Mouse (Mus musculus): ENCODE results near the gene Gng13. TPM values are rescaled to one million over a fixed set of nuclear protein-coding genes. Genes with fewer than 3 reads are reported as not detected.

Gng13 gene
- polyA plus RNA-seq, 1 experiment from 2014 or later: 0.51 TPM

DNA sequence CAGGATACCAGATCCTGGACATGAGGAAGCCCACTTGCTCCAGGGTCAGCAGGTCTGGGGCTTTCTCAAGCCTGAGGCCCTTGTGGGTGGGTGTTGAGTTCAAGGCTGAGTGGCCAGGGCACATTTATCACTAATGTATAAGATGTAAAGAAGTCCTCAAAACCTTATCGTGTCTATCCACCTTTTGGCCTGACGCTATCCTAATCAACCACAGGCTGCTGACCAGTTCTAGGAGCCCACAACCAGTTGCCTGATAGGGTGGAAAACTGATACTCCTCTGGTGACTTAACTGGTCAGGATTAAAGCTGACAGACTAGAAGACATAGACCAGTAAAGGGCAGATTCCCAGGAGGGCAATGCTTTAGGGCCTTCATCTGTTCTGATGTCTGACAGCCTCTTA lies 7.0 kb upstream of the Gng13 start:
- DNase-seq (no peak), ATAC-seq (ENCODE audit: low read depth) (no peak)
- Histone ChIP-seq H3K36me3 (no peaks in the 10 kb centered on the region), H3K27ac (no peak overlapping the region), H3K27me3 (peaks cover 5% of the 10 kb centered on the region; the same call in 1 of the 2 replicates), H3K9ac (no peak overlapping the region), H3K9me3 (replicated peaks) (no peaks in the 10 kb centered on the region), H3K4me2 (no peak overlapping the region), H3K4me1 (replicated peaks) (no peaks in the 10 kb centered on the region; the same call in 1 of the 2 replicates), H3K4me3 (replicated peaks) (no peak overlapping the region)
- WGBS (ENCODE audit: insufficient replicate concordance): 55% methylated on average over 2 of the region's 2 CpGs

DNA sequence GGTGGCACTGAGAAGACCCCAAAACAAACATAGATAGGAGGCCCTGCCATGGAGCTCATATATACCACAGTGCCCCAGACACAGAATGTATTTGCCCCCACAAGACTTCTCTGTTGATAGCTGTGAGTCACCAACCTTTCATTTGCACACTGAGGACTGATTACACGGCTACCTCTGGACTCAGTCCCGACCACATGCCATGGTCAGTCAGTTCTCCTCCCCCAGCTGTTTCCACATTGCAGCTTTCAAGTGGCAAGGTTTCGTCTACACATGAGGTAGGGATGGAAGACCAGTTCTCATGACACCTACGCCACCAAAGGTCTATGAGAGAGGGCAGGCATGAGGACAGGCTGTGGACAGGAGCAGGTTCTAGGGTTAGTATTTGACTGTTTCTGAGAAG lies 5.8 kb upstream of the Gng13 start:
- no peaks in the 10 kb centered on the region for H3K9me3 ChIP-seq (replicated peaks)
- no peak overlapping the region for H3K4me2 ChIP-seq
- WGBS (ENCODE audit: insufficient replicate concordance): 57% methylated on average over 4 of the region's 4 CpGs
- H3K36me3 ChIP-seq: no peaks in the 10 kb centered on the region
- ATAC-seq (ENCODE audit: low read depth) (no peak), DNase-seq (no peak)
- no peak overlapping the region for H3K9ac ChIP-seq
- peaks cover 17% of the 10 kb centered on the region for H3K27me3 ChIP-seq
- no peak overlapping the region for H3K4me3 ChIP-seq (replicated peaks)
- H3K4me1 ChIP-seq (replicated peaks): peaks cover 8% of the 10 kb centered on the region
- no peak overlapping the region for H3K27ac ChIP-seq

DNA sequence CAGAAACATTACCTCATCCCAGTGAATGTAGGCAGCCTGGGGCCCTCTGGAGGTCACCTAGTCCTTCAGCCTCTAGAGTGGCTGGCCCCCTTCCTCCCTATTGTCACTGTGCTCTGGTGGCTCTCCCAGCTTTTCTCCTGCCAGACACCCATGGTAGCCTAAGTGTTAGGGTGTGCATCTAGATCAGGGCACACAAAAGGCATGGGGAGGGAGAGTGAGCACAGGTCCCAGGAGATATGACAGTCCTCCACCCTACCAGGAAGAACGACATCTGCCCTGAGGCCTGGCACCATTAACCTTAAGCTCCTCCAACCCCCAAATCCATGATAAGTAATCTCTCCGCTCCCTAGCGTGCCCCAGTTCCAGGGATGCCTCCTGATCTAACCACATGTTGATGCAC lies 1.3 kb upstream of the Gng13 start:
- H3K9me3 ChIP-seq (replicated peaks): no peaks in the 10 kb centered on the region
- DNase-seq (no peak), ATAC-seq (ENCODE audit: low read depth) (peak; percentile 62)
- no peak overlapping the region for H3K9ac ChIP-seq
- no peak overlapping the region for H3K27ac ChIP-seq
- no peak overlapping the region for H3K4me3 ChIP-seq (replicated peaks)
- no peak overlapping the region for H3K4me2 ChIP-seq
- 29% methylated on average over 3 of the region's 3 CpGs for WGBS (ENCODE audit: insufficient replicate concordance)
- peaks cover 26% of the 10 kb centered on the region for H3K4me1 ChIP-seq (replicated peaks)
- H3K36me3 ChIP-seq: peaks cover 23% of the 10 kb centered on the region
- peaks cover 42% of the 10 kb centered on the region for H3K27me3 ChIP-seq

DNA sequence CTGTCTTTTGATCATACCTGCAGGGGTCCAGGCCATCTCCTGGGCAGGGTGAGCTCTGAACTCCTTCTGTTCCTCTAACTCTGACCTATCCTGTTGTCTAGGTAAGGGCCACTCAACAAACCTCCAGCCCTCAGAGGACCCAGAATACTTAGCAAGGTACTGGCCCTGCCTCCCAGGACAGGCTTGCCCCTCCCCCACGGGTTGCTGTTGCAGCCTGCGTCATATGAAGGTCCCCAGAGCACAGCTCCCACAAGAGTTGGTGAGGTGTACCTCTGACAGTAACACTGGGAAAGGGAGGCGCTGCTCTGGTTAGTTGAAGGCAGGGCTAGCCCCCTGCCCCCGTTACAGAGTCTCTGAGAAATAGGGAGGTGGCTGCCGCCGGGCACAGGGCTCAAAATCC lies 841 bp upstream of the Gng13 start:
- DNase-seq (no peak), ATAC-seq (ENCODE audit: low read depth) (0 out of 2 replicates have a peak, but pooled peaks have one; percentile 13)
- Histone ChIP-seq H3K4me3 (replicated peaks) (no peak overlapping the region), H3K4me2 (no peak overlapping the region), H3K27ac (no peak overlapping the region), H3K36me3 (peaks cover 28% of the 10 kb centered on the region), H3K27me3 (peaks cover 42% of the 10 kb centered on the region), H3K9ac (no peak overlapping the region), H3K4me1 (replicated peaks) (peaks cover 26% of the 10 kb centered on the region), H3K9me3 (replicated peaks) (no peaks in the 10 kb centered on the region)
- WGBS (ENCODE audit: insufficient replicate concordance): 5% methylated on average over 6 of the region's 6 CpGs

DNA sequence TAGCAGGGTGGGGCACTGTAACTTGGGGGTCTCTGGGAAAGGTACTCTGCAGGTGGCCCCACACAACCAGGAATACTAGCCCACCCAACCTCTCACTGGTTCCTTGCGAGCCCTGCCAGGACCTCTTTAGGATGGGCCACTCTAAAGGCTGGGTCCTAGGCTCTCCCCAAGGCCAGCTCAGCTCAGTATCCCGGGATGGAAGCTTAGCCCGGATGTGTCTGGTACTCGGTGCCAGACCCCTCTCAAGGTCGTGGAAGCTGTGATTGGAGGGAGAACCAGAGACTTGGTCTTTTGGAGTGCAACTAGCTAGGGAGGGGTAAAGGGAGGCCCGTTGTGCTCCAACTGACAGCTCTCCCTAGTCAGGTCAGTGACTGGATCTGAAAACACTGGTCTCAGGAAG lies 720 bp downstream of the Gng13 start:
- Histone ChIP-seq H3K27me3 (peaks cover 42% of the 10 kb centered on the region), H3K4me3 (replicated peaks) (peak overlapping the region; percentile 36), H3K9ac (0 out of 2 replicates have a peak overlapping the region, but pooled peaks have one; percentile 23), H3K27ac (no peak overlapping the region), H3K36me3 (peaks cover 44% of the 10 kb centered on the region), H3K4me1 (replicated peaks) (peaks cover 28% of the 10 kb centered on the region), H3K4me2 (peak overlapping the region; percentile 63), H3K9me3 (replicated peaks) (no peaks in the 10 kb centered on the region)
- WGBS (ENCODE audit: insufficient replicate concordance): 16% methylated on average over 6 of the region's 6 CpGs
- DNase-seq: no peak
- ATAC-seq (ENCODE audit: low read depth): no peak

DNA sequence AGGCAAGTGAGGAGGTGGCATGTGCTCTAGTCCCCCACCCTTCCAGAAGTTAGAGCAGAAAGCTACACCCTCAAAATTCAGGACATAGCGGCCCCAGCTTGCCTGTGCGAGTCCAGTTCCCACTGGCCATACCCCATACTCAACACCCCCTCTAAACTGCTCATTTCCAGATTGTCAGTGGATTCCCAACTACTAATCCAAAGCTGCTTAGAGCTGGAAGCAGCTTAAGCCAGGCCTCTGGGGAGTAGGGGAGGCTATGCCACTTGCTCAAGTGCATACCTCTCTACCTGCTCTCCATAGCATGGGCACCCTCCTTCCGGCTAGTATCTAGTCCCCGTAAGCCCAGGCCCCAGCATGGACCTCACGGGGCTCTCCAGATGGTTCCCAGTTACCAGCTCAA lies 4.5 kb downstream of the Gng13 start:
- Histone ChIP-seq H3K4me1 (replicated peaks) (peaks cover 41% of the 10 kb centered on the region), H3K36me3 (peaks cover 70% of the 10 kb centered on the region), H3K27me3 (peaks cover 22% of the 10 kb centered on the region), H3K9ac (no peak overlapping the region), H3K4me2 (no peak overlapping the region), H3K4me3 (replicated peaks) (no peak overlapping the region), H3K27ac (no peak overlapping the region), H3K9me3 (replicated peaks) (no peaks in the 10 kb centered on the region)
- ATAC-seq (ENCODE audit: low read depth) (no peak), DNase-seq (no peak)
- WGBS (ENCODE audit: insufficient replicate concordance): 88% methylated on average over 5 of the region's 5 CpGs

DNA sequence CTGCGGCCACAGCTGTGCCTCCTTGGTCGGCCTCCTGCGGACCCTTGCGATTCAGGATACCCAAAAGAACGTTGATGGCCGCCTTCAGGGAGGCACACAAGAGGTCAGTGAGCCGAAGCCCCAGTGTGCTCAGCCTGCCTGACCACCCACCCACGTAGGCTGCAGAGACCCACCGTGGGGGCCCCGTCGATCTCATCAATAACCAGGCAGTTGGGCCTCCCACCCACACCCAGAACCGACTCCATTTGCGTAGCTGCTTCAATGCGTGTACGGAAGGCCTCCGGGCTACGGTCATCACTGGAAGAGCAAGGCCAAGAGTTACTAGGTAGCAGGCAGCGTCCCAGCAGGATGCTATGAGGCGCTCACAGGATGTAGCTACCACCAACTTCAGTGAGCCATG lies 6.5 kb downstream of the Gng13 start:
- Histone ChIP-seq H3K27ac (no peak overlapping the region), H3K27me3 (peaks cover 2% of the 10 kb centered on the region; the same call in 1 of the 2 replicates), H3K36me3 (peaks cover 68% of the 10 kb centered on the region), H3K9me3 (replicated peaks) (no peaks in the 10 kb centered on the region), H3K4me3 (replicated peaks) (no peak overlapping the region), H3K4me1 (replicated peaks) (peaks cover 38% of the 10 kb centered on the region), H3K4me2 (no peak overlapping the region), H3K9ac (no peak overlapping the region)
- DNase-seq: no peak
- ATAC-seq (ENCODE audit: low read depth): no peak
- 94% methylated on average over 19 of the region's 19 CpGs for WGBS (ENCODE audit: insufficient replicate concordance)

DNA sequence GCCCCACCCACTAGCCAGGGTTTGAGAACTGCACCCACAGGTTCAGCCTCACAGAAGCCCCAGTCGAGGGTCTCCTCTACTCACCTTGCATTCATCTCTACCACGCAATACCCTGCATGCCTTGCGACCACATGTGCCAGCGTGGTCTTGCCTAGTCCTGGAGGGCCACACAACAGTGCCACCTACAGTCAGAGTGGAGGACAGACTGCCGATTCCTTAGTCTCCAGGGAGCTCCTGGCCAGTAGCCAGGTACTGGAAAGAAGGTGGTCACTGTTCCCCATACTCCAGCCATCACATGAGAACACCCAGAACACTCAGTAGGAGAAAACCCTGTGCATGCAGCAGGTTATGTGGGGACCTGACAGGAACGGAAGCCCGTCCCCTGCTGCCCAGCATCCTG lies 6.9 kb downstream of the Gng13 start:
- ATAC-seq (ENCODE audit: low read depth) (no peak), DNase-seq (no peak)
- Histone ChIP-seq H3K4me3 (replicated peaks) (no peak overlapping the region), H3K9me3 (replicated peaks) (no peaks in the 10 kb centered on the region), H3K9ac (no peak overlapping the region), H3K36me3 (peaks cover 64% of the 10 kb centered on the region), H3K27me3 (no peaks in the 10 kb centered on the region), H3K27ac (no peak overlapping the region), H3K4me1 (replicated peaks) (peaks cover 42% of the 10 kb centered on the region), H3K4me2 (no peak overlapping the region)
- WGBS (ENCODE audit: insufficient replicate concordance): 77% methylated on average over 7 of the region's 7 CpGs

DNA sequence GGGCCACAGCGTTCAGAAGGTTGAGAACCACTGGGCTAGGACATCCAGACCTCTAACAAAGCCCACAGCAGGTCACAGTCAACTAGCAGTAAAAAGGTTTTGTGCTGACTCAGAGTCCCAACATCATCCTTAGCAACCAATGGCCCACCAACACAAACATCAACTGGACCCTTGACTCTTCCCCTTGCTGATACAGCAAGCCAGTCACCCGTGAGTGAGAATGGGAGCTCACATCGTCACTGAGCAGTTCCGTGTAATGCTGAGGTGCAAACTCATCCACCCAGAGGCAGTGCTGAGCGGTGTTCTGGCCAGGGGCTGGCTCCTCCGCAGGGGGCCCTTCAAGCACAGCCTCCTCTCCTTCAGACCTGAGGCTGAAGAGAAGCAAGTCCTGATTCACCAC lies 8.3 kb downstream of the Gng13 start:
- 0 out of 2 replicates have a peak overlapping the region, but pooled peaks have one; percentile 8 for H3K9ac ChIP-seq
- peak overlapping the region; percentile 79 for H3K4me3 ChIP-seq (replicated peaks)
- ATAC-seq (ENCODE audit: low read depth) (no peak), DNase-seq (no peak)
- WGBS (ENCODE audit: insufficient replicate concordance): 79% methylated on average over 6 of the region's 6 CpGs
- no peaks in the 10 kb centered on the region for H3K27me3 ChIP-seq
- no peaks in the 10 kb centered on the region for H3K9me3 ChIP-seq (replicated peaks)
- H3K36me3 ChIP-seq: peaks cover 57% of the 10 kb centered on the region
- peak overlapping the region; percentile 92; the same call in 1 of the 2 replicates for H3K4me2 ChIP-seq
- no peak overlapping the region for H3K27ac ChIP-seq
- H3K4me1 ChIP-seq (replicated peaks): peaks cover 42% of the 10 kb centered on the region

DNA sequence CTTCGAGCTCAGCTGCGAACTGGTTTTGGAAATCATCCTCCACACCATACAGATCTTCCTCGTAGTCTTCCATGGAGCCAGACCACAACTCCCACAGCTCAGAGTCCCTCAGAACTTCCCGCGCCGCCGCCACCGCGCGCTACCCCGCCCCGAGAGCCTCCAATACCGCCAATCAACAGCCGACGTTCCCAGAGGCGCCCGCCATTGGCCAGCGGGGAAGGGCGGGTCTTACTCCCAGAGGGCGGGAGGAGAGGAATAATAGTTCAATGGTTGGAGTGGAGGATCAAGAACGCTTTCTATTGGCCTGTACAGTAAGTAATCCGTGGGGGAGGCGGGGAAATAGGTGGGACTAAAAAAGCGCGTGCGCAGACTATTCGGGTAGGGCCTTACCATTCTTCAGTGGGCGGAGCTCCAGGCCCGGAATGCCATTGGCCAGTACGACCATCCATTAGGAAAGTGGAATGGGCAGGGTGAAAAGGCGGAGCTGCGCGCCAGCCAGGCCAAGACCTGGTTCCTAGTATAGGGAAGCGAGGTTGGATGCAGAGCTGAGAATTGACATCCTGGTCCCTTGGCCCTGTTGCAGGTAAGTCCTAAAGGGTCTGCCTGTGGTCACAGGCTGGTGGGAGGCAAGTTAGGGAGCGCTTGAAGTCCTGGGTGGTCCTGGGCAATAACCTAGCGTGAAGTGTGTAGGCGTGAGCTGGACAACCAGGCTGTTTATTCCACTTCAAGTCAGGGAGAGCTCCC lies 10.5 kb downstream of the Gng13 start, which contains the start of the genes Chtf18 and Rpusd1:
Chtf18 (minus strand) TSS at position 155 of the 744 bp plus-strand sequence.
Rpusd1 (plus strand) TSS at position 406 of the 744 bp plus-strand sequence.
- Histone ChIP-seq H3K9ac (peak within 1 kb of the TSS; percentile 86), H3K9me3 (replicated peaks) (no peaks in the 10 kb centered on the region), H3K27ac (peak within 1 kb of the TSS; percentile 43; the same call in 1 of the 2 replicates), H3K4me2 (peak within 1 kb of the TSS; percentile 92), H3K36me3 (peaks cover 35% of the 10 kb centered on the region), H3K4me1 (replicated peaks) (peaks cover 44% of the 10 kb centered on the region), H3K27me3 (no peaks in the 10 kb centered on the region), H3K4me3 (replicated peaks) (peak within 1 kb of the TSS; percentile 79)
- ATAC-seq (ENCODE audit: low read depth) (peak; percentile 97), DNase-seq (peak; percentile 100)
- WGBS (ENCODE audit: insufficient replicate concordance): 2% methylated on average over 37 of the region's 37 CpGs

DNA sequence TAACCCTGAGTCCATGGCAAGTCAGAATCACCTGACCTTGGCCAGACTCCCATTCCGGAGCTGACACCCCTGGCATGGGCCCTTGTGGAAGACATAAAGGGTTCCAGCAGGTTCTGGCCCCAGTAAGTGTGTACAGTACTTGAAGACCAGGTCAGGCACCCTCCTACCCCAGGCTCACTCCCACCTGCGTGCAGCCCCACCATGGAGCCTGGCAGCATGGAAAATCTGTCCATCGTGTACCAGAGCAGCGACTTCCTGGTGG lies 11.0 kb downstream of the Gng13 start:
- no peak for ATAC-seq (ENCODE audit: low read depth)
- Histone ChIP-seq H3K27ac (peak overlapping the region; percentile 11; the same call in 1 of the 2 replicates), H3K36me3 (peaks cover 30% of the 10 kb centered on the region), H3K27me3 (no peaks in the 10 kb centered on the region), H3K4me1 (replicated peaks) (peaks cover 43% of the 10 kb centered on the region), H3K9me3 (replicated peaks) (no peaks in the 10 kb centered on the region), H3K4me2 (peak overlapping the region; percentile 74), H3K4me3 (replicated peaks) (peak overlapping the region; percentile 79), H3K9ac (peak overlapping the region; percentile 74)
- DNase-seq: no peak
- WGBS (ENCODE audit: insufficient replicate concordance): 16% methylated on average over 4 of the region's 4 CpGs

DNA sequence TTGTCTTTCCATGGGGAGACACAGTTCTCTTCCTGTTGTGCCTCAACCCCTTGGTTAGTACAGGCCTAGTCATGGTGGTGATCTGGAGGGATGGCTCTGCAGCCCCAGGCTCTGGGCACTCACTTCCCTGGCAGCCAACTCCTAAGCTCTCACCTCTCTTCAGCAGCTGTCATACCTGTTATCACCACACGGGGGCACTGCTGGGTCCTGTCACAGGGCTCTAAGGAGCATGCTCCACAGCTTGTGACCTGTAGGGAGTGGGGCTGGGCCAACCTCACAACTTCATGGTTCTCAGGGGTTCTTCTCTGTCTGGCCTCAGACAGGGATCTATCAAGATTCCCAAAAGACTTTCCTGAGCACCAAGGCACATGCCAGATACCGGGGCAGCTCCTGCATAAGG lies 15.1 kb downstream of the Gng13 start:
- no peak overlapping the region for H3K9ac ChIP-seq
- H3K4me1 ChIP-seq (replicated peaks): peaks cover 16% of the 10 kb centered on the region
- H3K36me3 ChIP-seq: peaks cover 6% of the 10 kb centered on the region; the same call in 1 of the 2 replicates
- H3K4me2 ChIP-seq: no peak overlapping the region
- WGBS (ENCODE audit: insufficient replicate concordance): 21% methylated on average over 2 of the region's 2 CpGs
- no peak overlapping the region for H3K27ac ChIP-seq
- no peak for ATAC-seq (ENCODE audit: low read depth)
- H3K9me3 ChIP-seq (replicated peaks): no peaks in the 10 kb centered on the region
- H3K27me3 ChIP-seq: 0 out of 2 replicates have a peak, but pooled peaks cover 3% of the 10 kb centered on the region
- DNase-seq: no peak
- no peak overlapping the region for H3K4me3 ChIP-seq (replicated peaks)
